Mouse (Mus musculus) CH12.LX (cell line): ENCODE measurements at regions not wholly inside any gene's neighbourhood (a gene's known extent, or its start where the extent isn't known, plus 50 kb on each side); places are given as distances from the start of the nearest gene placed in this dataset.

Experiments used
- CTCF ChIP-seq, 2 experiments: IDR thresholded peaks in 1 of 2; conservative IDR thresholded peaks in 1 of 2; 2 replicates each; pipeline ENCODE4 v1.5.1; 2011 to 2012; ENCODE audit warnings: low read depth in 2 of 2, low read length in 2 of 2, improper control_type of control experiment in 1 of 2, inconsistent platforms in 1 of 2, mild to moderate bottlenecking in 1 of 2, moderate library complexity in 1 of 2
- ELF1 ChIP-seq: IDR thresholded peaks from 2 replicates; pipeline ENCODE4 v1.6.1; 2014; ENCODE audit warnings: low read depth, mild to moderate bottlenecking, inconsistent platforms, low read length, improper control_type of control experiment
- EP300 ChIP-seq: IDR thresholded peaks from 2 replicates; pipeline ENCODE4 v1.6.1; 2011; ENCODE audit warnings: low read length, improper control_type of control experiment
- ETS1 ChIP-seq: conservative IDR thresholded peaks from 2 replicates; pipeline ENCODE4 v1.6.1; 2012; ENCODE audit warnings: low read depth, mild to moderate bottlenecking, inconsistent platforms, low read length, improper control_type of control experiment, moderate library complexity
- IRF4 ChIP-seq: IDR thresholded peaks from 2 replicates; pipeline ENCODE4 v1.6.1; 2014; ENCODE audit warnings: low read depth, mild to moderate bottlenecking, inconsistent platforms, low read length, improper control_type of control experiment
- MAZ ChIP-seq: IDR thresholded peaks from 2 replicates; pipeline ENCODE4 v1.6.1; 2012; ENCODE audit warnings: low read depth, mild to moderate bottlenecking, inconsistent platforms, low read length, improper control_type of control experiment, moderate library complexity
- NRF1 ChIP-seq: IDR thresholded peaks from 2 replicates; pipeline ENCODE4 v1.6.1; 2014; ENCODE audit warnings: low read depth, mild to moderate bottlenecking, inconsistent platforms, low read length, improper control_type of control experiment, moderate library complexity
- POLR2A ChIP-seq: IDR thresholded peaks from 2 replicates; pipeline ENCODE4 v1.6.1; 2011; ENCODE audit warnings: low read depth, mild to moderate bottlenecking, improper control_type of control experiment, low read length
- TBP ChIP-seq: conservative IDR thresholded peaks from 2 replicates; pipeline ENCODE4 v1.6.1; 2011; ENCODE audit warnings: low read depth, low read length, improper control_type of control experiment
- USF1 ChIP-seq: IDR thresholded peaks from 2 replicates; pipeline ENCODE4 v1.6.1; 2014; ENCODE audit warnings: low read depth, mild to moderate bottlenecking, inconsistent platforms, low read length, improper control_type of control experiment
- ZNF384 ChIP-seq: IDR thresholded peaks from 2 replicates; pipeline ENCODE4 v1.6.1; 2012; ENCODE audit warnings: low read depth, low read length, improper control_type of control experiment, inconsistent platforms

- TF ChIP-seq CTCF (conservative IDR thresholded peaks at IDR 0.05 in 1 of 2, IDR thresholded peaks at IDR 0.05 in 1 of 2; ENCODE audit: low read depth in 2 of 2, low read length in 2 of 2) (no peak), MAZ (no peak), NRF1 (no peak), ZNF384 (no peak), ELF1 (no peak), POLR2A (no peak), ETS1 (no peak), IRF4 (no peak), TBP (no peak), USF1 (no peak), EP300 (no peak)
These were observed 90.7 kb upstream of the Tbx3 start for GRCm38 (mm10) chr5:119579806-119580205.
